Mouse (Mus musculus) kidney, postnatal 10 days (tissue): Measurements from ENCODE around the gene Scd2.
A peak's percentile ranks its signal among the peaks of the same experiment; 100 is the strongest.
"Not testable (repeated sequence)": the region's sequence is repeated elsewhere in the genome, so short reads cannot be mapped to it uniquely, and the experiment has no call there.

Source experiments
- DNase-seq: peaks from one replicate; pipeline ENCODE4 v3.0.0; 2021; ENCODE audit warnings: mixed read lengths

Scd2 gene

DNA sequence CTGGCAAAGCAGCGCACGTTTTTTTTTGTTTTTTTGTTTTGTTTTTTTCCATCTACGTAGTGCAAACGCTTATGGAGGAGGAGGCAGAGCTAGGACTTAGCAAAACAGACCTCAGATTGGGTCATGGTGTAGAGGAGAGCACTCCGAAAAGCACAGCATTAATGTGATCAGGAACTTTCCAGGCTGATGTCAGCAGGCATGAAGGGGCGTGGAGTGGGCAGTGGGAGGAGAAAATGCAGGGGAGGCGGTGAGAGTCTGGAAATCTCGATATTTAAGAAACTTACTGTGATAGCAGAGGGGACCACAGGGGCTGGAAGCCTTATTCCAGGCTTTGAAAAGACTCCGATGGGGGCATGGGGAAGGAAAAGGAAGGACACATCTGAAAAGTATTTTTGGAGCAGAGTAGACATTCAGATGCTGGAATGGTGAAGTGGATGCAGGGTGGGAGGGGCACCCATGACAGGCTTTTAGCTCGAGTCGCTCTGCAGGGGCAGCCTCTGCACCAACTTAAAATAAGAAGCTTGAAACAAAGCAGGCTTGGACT is 21.5 kb downstream of the Scd2 start:
- peak; percentile 64 for DNase-seq

DNA sequence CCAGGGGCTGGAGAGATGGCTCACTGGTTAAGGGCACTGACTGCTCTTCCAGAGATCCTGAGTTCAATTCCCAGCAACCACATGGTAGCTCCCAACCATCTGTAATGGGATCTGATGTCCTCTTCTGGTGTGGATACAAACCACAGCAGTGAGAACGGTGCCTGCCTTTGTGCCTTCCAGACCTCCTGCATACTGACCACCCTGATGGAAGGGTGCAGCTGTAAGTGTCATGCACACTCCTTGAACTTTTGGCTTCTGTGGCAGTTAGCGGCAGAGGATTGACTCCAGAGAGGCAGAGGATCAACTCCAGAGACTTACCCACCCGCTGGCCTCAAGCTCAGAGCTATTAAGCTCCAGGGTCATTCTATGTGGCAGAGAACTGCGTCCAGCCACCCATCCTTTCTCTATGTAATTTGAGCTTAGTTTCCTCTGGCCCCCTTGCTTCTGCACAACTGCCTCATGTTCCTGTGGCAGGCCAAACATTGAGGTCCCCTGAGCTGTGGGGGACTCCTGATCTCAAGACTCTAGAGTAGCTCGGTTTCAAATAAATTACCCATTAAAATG is 23.4 kb downstream of the Scd2 start:
- no peak for DNase-seq

DNA sequence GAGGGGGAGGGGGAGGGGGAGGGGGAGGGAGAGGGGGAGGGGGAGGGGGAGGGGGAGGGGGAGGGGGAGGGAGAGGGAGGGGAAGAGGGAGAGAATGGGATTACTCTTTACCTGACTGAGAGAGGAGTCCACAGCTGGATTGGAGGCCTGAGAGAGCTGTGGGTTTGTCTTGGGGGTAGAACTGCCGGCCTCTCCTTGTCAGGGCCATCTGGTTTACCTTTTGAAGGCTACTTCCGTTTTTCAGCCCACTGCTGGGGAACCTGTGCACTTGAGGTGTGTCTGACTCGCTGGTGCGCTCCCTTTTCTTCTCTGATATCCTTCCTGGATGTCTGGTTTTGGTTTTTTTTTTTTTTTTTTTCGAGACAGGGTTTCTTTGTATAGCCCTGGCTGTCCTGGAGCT is 23.9 kb downstream of the Scd2 start:
- DNase-seq: no peak

DNA sequence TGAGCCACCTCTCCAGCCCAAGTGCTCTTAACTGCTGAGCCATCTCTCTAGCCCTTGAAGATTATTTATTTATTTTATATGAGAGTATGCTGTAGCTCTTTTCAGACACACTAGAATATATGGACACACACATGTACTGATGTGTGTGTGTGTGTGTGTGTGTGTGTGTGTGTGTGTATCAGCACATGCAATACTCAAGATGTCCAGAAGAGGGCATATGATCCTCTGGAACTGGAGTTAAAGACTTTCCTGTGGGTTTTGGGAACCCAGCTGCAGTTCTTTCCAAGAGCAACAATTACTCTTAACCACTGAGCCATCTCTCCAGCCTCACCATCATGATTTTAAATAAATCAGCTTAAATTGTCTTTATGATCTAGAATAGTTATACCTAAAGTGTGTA is 25.1 kb downstream of the Scd2 start:
- no peak for DNase-seq

DNA sequence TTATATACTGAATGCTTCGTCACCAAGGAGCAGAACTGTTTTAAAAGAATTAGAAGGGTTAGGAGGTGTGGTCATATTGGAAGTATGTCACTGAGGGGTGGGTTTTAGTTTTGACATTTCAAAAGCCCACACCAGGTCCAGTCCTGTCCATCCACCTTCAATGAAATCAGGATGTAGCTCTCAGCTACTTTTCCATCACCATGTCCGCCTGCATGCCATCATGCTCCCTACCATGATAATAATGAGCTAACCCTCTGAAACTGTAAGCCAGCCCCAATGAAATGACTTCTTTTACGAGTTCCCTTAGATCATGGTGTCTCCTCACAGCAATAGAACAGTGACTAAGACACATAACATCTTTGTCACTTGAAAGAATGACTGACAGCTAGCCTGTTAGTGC is 26.8 kb downstream of the Scd2 start:
- DNase-seq: no peak

DNA sequence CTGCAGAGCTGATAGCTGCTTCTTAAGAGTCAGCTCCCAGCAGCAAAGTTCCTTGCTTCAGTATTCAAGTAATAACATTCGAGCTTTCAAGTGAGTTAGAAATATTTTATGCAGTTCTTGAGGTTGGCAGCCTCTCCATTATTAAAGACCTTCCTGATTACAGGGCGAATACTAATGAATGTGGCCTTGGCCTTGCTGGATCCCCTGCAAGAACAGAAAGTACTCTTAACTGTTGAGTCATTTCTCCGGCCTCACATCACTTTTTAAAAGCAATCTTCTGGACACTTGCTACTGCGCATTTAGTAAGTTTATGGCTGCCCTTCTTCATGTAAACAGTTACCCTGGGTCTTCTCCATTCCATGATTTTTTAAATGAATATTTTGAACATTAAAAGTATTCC is 27.7 kb downstream of the Scd2 start:
- no peak for DNase-seq

DNA sequence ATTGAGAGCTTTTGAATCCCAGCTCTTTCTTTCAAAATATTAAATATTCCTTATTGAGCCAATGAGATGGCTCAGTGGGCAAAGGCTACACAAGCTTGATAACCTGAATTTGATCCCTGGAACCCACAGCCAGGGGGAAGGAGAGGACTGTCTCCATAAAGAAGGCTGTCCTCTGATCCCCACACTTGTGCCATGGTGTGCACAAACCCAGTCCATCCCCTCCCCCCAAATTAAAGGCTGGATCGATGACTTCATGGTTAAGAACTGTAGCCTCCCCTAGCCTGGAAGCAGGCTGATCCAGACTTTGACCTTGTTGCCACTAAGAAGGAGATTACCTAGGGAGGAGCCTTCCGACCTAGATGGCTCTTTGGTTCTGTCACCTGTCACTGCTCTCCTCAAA is 28.2 kb downstream of the Scd2 start:
- no peak for DNase-seq

DNA sequence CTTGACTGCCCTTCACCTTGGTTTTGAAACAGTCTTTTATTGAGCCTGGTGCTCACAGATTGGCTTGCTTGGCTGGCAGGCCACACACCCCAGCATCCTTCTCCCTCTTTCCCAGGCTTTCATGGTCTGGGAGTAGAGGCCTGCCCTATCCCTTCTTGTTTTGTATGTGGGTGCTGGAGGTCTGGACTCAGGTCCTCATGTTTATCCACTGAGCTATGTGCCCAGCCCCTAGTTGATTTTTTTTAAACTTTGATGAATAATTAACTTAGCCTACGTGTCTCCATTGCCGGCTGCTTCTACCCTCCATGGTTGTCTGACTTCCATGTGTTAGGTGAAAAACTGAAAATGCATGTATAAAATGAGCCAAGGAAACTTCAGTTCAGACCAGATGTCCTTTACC is 36.1 kb downstream of the Scd2 start:
- DNase-seq: no peak

DNA sequence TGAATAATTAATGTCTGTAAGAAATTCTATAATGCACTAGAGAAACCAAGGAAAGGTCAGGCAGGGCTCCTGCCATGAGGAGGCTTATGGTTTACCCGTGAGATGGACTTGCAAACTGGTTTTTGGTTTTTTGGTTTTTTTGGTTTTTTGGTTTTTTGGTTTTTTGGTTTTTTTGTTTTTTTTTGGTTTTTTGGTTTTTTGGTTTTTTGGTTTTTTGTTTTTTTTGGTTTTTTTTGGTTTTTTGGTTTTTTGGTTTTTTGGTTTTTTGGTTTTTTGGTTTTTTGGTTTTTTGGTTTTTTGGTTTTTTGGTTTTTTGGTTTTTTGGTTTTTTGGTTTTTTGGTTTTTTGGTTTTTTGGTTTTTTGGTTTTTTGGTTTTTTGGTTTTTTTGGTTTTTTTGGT is 37.7 kb downstream of the Scd2 start:
- not testable (repeated sequence) for DNase-seq

DNA sequence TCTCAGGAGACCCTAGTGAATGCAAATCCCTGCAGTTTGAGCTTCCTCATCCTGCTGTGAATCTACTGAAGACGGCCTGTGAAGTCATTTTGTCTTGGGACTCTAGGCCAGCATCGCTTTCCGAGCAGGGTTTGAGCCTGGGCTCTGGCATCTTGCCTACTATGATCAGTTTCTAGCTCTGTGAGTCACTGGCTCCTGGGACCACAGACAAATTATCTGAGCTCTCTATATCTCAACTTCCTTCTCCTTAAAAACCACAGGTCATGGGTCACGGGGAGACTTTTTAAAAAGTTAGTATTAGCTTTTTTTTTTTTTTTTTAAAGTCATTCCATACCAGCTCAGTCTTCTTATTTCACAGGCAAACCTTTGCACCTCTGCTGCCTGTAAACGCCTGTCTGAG is 38.4 kb downstream of the Scd2 start:
- DNase-seq: no peak

DNA sequence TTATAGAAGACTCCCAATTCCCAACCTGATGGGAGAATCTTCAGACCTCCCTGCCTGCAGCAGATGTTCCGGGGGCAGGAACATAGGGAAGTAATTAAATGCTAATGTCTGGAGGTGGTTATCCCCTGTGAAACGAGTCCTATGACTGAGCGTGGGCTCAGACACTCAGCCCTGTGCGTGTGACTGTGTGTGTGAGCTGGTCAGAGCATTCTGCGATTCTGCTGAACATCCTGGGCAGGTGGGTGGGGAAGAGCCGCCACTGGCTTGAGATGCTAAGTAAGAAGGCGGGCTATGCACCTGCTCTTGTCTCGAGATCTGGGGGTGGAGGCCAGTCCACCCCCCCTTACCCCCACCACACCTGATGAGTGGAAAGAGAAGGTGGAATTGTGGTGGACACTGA is 38.9 kb downstream of the Scd2 start:
- DNase-seq: no peak

DNA sequence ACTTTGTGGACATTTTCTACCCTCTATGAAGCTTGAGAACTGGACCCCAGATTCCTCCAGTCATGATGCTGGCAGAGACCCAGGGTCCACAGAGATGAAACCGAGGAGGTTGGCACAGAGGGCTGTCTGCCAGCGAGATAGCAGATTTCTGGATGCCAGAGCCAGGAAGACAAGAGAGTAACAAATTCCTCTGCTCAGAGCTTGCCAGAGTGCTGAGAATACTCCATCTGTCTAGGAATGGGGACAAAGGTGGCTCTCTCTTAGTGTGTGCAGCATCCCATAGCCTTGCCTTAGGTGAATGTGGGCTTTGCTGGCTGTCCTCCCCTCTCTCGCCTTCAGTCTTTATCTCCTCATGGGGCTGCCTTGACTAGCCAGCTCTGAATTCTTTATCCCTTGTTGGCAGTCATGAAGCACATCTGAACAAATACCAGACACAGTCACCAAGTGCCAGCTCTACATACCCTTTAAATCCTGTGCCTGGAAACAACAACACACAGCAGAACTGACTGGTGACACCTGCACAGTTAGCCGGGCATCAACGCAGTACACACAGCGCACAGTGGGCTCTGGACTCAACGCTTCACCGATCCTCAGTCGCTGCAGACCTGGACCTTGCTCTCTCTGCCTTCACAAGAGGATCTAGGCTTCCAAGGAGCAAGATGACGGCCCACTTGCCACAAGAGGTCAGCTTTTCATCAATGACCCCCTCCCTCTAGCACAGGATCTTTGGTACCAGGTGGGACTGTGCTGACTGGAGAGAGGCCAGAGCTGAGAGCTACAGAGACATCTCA is 39.6 kb downstream of the Scd2 start, which contains the start of gene Scd4:
Gene Scd4 (plus strand): TSS at position 260 of the 791 bp plus-strand sequence.
- peak; percentile 49 for DNase-seq

DNA sequence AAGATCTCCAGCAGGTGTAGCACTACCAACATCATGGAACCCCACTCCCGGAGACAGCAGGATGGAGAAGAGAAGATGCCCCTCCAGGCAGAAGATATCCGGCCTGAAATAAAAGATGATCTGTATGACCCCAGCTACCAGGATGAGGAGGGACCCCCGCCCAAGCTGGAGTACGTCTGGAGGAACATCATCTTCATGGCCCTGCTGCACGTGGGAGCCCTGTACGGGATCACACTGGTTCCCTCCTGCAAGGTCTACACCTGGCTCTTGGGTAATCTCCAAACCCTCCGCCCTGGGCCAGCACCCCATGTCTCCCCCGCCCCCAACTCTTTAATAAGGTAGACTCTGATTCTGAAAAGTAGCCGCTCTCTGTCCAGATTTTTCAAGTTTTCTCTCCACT is 40.5 kb downstream of the Scd2 start:
- no peak for DNase-seq

DNA sequence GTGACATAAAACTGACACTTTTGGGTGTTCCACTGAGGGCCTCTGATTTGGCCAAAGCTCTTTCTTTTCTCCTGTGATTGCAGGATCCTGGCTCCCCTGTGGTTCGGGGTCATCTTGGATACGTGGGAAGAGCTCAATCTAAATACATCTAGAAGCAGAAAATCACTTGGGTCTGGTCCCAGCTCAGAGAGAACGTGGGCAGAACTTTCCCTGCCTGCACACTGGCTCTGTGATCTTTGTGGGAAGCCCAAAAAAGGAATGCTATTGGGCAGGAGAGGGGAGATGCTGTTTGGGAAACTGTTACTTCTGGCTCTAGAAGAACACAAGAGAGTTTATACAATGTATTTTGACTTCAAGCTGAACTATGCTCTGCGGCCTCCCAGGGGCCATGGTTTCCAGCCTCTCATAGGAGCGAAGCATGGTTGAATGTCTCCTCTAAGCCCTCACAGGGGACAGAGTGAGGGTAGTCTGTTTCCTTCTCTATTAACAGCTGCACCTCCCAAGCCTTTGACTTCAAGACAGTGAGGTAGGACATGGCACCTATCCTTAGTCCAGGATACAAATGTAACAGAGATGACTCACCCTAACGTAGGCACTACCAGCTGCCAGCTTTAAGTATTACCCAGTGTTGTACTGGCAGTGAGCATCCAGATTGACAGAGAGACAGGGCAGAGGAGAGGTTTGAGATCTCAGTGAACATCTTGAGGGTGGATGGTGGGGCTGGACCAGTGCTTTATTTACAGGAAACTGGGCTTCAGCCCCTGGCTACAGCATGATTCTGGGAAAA is 42.6 kb downstream of the Scd2 start:
- DNase-seq: no peak

DNA sequence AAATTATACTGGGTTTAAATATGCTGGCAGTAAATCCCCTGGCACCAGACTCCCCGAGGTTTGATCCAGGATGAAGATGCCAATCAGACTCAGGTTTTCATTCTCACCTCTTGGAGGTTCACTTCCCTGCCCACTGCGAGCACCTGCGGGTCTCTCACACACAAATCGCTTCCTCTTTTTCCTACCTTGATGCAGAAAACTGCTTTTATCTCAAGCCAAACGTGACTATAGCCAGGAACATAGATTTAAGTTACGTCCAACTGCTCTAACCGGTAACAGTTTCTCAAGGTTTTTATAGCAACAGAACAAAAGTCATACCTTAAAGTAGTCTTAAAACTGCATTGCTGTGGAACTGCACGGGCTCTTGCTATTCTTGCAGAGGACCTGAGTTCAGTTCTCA is 56.2 kb downstream of the Scd2 start:
- DNase-seq: no peak

DNA sequence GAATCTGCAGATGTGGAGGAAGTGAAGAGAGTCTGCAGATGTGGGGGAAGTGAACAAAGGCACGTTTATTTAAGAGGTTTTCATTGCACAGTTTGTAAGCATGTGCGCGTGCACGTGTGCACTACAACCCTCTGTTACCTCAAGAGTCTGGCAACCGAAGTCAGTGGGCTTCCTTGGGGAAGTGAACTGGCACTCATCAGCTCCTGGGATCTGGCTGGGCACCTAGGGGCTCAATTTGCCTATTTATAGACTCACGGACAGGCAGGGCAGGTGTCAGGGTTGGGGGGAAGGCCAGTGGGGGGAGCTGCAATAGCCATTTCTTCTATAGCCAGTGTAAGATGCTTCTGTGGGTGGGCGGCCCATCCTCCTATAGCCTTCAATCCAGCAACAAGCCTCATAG is 58.3 kb downstream of the Scd2 start:
- DNase-seq: no peak
